Mouse (Mus musculus) liver, embryonic 14.5 days (tissue): ENCODE measurements around the gene Aebp2. TPM values are rescaled to one million over a fixed set of nuclear protein-coding genes. Genes with fewer than 3 reads are reported as not detected.
A peak's percentile ranks its signal among the peaks of the same experiment; 100 is the strongest.

Experiments used
- ATAC-seq: fragments of 200-750 bp; cut with Nextera tagmentation; 2 replicates; pipeline ENCODE4 v1.8.0; 2017; ENCODE audit warnings: moderate number of reproducible peaks, mild to moderate bottlenecking, moderate library complexity; ENCODE audit not compliant: insufficient read depth
- DNase-seq, 3 experiments: peaks; one replicate each; pipeline ENCODE4 v3.0.0-alpha.2; 2012 to 2013; ENCODE audit warnings: low read depth in 3 of 3, low spot score in 3 of 3
- H3K27ac ChIP-seq: fragments of 300-500 bp; sonication (generic); 2 replicates; pipeline ENCODE4 v1.5.1; 2014; ENCODE audit warnings: moderate library complexity, mild to moderate bottlenecking, control low read depth, inconsistent platforms
- H3K27me3 ChIP-seq: fragments of 300-500 bp; sonication (generic); 2 replicates; pipeline ENCODE4 v1.6.1; 2014; ENCODE audit warnings: mild to moderate bottlenecking, low read length, moderate library complexity; ENCODE audit not compliant: control insufficient read depth, insufficient read depth
- H3K36me3 ChIP-seq: fragments of 300-500 bp; sonication (generic); replicated peaks from 2 replicates; pipeline ENCODE4 v1.6.1; 2014; ENCODE audit warnings: low read depth; ENCODE audit not compliant: control insufficient read depth, insufficient read depth
- H3K4me1 ChIP-seq, 2 experiments: fragments of 200-500 bp in 1 of 2; fragments of 300-500 bp in 1 of 2; sonication (generic) in 1 of 2; replicated peaks; 2 replicates each; pipeline ENCODE4 v1.6.1; 2012 to 2014; ENCODE audit warnings: antibody characterized with exemption in 1 of 2, inconsistent platforms in 1 of 2, low read length in 1 of 2; ENCODE audit not compliant: control insufficient read depth in 2 of 2, insufficient read depth in 2 of 2
- H3K4me2 ChIP-seq: fragments of 300-500 bp; sonication (generic); 2 replicates; pipeline ENCODE4 v1.6.1; 2014; ENCODE audit warnings: low read depth, mild to moderate bottlenecking, control low read depth, moderate library complexity
- H3K4me3 ChIP-seq, 2 experiments: fragments of 200-500 bp in 1 of 2; fragments of 300-500 bp in 1 of 2; sonication (generic) in 1 of 2; 2 replicates each; pipeline ENCODE4 v1.5.1; 2012 to 2014; ENCODE audit warnings: low read depth in 2 of 2, low read length in 2 of 2, mild to moderate bottlenecking in 2 of 2, control low read depth in 1 of 2, inconsistent platforms in 1 of 2, moderate library complexity in 1 of 2; ENCODE audit not compliant: insufficient read depth in 1 of 2
- H3K9ac ChIP-seq: fragments of 300-500 bp; sonication (generic); replicated peaks from 2 replicates; pipeline ENCODE4 v1.6.1; 2014; ENCODE audit warnings: mild to moderate bottlenecking, control low read depth, moderate library complexity
- H3K9me3 ChIP-seq: fragments of 300-500 bp; sonication (generic); 2 replicates; pipeline ENCODE4 v1.6.1; 2016; ENCODE audit warnings: low read length, mixed read lengths; ENCODE audit not compliant: control insufficient read depth
- CTCF ChIP-seq: IDR thresholded peaks from 2 replicates; pipeline ENCODE4 v1.5.1; 2016; ENCODE audit warnings: antibody characterized with exemption, low read depth, control low read depth
- EP300 ChIP-seq: IDR thresholded peaks from 2 replicates; pipeline ENCODE4 v1.6.1; 2016; ENCODE audit warnings: antibody characterized with exemption, low read depth
- WGBS: fragments of 180-500 bp; shearing (Covaris S2); extraction: QIAGEN DNeasy Blood & Tissue Kit; methylation state at CpG from one replicate; pipeline ENCODE4 v1.1.7; 2014; ENCODE audit not compliant: insufficient replicate concordance; 5-methylcytosine and 5-hydroxymethylcytosine counted together
- polyA plus RNA-seq, 2 experiments: library from polyadenylated mRNA; depleted of rRNA in 1 of 2; stranded (reverse) in 1 of 2; unstranded in 1 of 2; fragments of >200 nt; fragmentation: Nextera tagmentation in 1 of 2; extraction: Ambion mirVana in 1 of 2; gene quantifications; 2 replicates each; pipeline versions ENCODE4 v1.2.1 to v1.2.3; 2012 to 2014

Gene Aebp2
- polyA plus RNA-seq, 2 experiments = 3.3 to 10.7 TPM

DNA sequence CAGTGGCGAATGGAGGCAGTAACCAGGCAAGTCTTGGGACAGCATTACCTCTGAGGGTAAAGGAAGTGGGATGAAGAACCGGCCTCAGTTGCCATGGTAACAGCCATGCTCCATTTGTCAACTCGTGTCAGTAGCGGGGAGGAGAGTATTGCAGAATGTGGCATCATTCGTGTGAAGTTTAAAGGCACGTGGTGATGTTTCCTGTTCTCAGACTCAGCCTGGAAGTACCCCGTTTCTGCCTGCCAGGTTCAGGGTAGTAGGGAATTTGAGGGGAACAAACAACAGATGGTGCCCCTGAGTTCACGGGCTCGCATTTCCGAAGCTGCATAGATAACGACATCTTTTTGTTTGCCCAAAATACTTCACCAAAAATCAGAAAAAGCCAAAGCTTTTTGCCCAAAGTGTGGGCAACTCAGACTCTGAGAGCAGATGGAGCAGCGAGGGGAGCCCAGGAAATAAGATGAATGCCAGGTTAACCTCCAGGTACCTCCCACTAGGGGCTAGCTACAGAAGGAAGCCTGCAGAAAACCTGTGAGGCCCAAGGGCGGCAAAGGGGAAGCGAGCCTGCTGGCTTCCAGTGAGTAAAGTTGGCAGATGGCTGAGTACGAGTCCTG is 56.3 kb downstream of the Aebp2 start:
- peak in 1 of 3 experiments; percentile 4 for DNase-seq
- Histone ChIP-seq H3K4me2 (no peak overlapping the region), H3K27me3 (no peaks in the 10 kb centered on the region), H3K27ac (no peak overlapping the region), H3K4me1 (peaks cover 0 to 6% of the 10 kb centered on the region in 2 experiments; a peak in 1 of 4 replicates), H3K9me3 (no peaks in the 10 kb centered on the region), H3K9ac (no peak overlapping the region), H3K36me3 (no peaks in the 10 kb centered on the region), H3K4me3 (no peak overlapping the region)
- 18% methylated on average over 15 of the region's 15 CpGs for WGBS
- ATAC-seq = no peak
- TF ChIP-seq CTCF (no peak), EP300 (no peak)

DNA sequence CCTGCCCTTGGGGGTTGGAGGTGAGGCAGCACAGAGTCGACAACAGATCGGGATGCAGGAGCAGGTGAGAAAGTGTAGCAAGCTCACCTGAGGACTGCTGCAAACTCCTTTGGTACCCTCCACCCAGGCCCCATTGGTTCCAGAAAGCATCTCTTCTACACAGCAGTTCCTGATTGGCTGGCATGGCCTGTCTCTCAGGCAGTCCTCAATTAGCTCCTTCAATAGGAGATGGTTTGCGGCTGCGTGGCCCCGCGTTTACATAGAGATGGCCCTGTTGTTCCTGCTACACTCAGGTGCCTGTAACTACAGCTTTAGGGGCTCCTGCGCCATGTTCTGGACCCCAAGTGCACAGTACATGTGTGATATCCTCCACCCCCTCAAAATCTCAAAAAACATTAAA is 58.2 kb downstream of the Aebp2 start:
- 48% methylated on average over 7 of the region's 7 CpGs for WGBS
- no peaks in the 10 kb centered on the region for H3K9me3 ChIP-seq
- DNase-seq = no peak
- no peak overlapping the region for H3K4me3 ChIP-seq
- no peak overlapping the region for H3K9ac ChIP-seq
- no peak for ATAC-seq
- peaks cover 0 to 3% of the 10 kb centered on the region in 2 experiments; a peak in 1 of 4 replicates for H3K4me1 ChIP-seq
- H3K27ac ChIP-seq = no peak overlapping the region
- no peak overlapping the region for H3K4me2 ChIP-seq
- H3K27me3 ChIP-seq = no peaks in the 10 kb centered on the region
- H3K36me3 ChIP-seq = no peaks in the 10 kb centered on the region
- TF ChIP-seq CTCF (no peak), EP300 (no peak)

DNA sequence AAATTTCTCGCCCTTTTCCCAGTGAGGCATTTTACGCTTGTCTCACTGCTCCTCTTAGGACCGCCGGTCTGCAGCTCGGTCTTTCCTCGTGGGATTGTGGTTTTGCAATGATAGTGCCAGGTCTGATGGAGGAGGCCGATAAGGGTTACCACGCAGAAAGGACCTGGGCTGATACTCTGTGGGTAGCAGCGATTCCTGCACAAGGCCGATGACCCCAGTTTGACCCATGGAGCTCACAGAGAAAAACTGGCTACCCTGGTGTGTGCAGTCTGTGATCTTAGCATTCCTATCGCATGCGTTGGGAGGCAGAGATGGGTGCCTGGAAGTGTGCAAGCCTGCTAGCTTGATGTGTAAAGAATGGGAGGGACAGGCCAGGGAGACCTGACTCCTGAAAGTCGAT is 60.4 kb downstream of the Aebp2 start:
- no peak overlapping the region for H3K9ac ChIP-seq
- 21% methylated on average over 13 of the region's 13 CpGs for WGBS
- no peak for ATAC-seq
- no peak for DNase-seq
- no peak overlapping the region for H3K4me3 ChIP-seq
- H3K36me3 ChIP-seq = no peaks in the 10 kb centered on the region
- no peak overlapping the region for H3K27ac ChIP-seq
- H3K4me1 ChIP-seq = peaks cover 0 to 3% of the 10 kb centered on the region in 2 experiments; a peak in 1 of 4 replicates
- H3K4me2 ChIP-seq = no peak overlapping the region
- H3K27me3 ChIP-seq = no peaks in the 10 kb centered on the region
- no peaks in the 10 kb centered on the region for H3K9me3 ChIP-seq
- no peak for TF ChIP-seq EP300
- TF ChIP-seq CTCF = no peak

DNA sequence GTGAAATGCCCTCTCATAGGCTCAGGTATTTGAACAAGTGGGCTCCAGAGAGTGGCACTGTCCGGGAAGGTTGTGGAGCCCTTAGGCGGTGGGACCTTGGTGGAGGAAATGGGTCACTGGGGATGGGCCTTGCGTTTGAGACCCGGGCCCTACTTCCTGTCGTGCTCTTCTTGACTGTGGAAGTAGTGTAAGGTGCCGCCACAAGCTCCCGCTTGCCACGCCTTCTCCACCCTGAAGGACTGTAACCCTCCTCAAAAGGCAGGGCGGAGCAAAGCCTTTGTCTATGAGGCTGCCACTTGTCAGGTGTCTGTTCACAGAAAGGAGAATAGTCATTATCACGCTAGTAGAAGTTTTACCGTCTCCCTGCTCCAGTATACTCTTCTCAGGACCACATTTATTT is 61.9 kb downstream of the Aebp2 start:
- Histone ChIP-seq H3K4me2 (no peak overlapping the region), H3K27me3 (no peaks in the 10 kb centered on the region), H3K9me3 (no peaks in the 10 kb centered on the region), H3K4me3 (no peak overlapping the region), H3K9ac (no peak overlapping the region), H3K27ac (no peak overlapping the region), H3K36me3 (no peaks in the 10 kb centered on the region), H3K4me1 (peaks cover 0 to 3% of the 10 kb centered on the region in 2 experiments; a peak in 1 of 4 replicates)
- DNase-seq = no peak
- 66% methylated on average over 11 of the region's 11 CpGs for WGBS
- TF ChIP-seq CTCF (no peak), EP300 (no peak)
- no peak for ATAC-seq

DNA sequence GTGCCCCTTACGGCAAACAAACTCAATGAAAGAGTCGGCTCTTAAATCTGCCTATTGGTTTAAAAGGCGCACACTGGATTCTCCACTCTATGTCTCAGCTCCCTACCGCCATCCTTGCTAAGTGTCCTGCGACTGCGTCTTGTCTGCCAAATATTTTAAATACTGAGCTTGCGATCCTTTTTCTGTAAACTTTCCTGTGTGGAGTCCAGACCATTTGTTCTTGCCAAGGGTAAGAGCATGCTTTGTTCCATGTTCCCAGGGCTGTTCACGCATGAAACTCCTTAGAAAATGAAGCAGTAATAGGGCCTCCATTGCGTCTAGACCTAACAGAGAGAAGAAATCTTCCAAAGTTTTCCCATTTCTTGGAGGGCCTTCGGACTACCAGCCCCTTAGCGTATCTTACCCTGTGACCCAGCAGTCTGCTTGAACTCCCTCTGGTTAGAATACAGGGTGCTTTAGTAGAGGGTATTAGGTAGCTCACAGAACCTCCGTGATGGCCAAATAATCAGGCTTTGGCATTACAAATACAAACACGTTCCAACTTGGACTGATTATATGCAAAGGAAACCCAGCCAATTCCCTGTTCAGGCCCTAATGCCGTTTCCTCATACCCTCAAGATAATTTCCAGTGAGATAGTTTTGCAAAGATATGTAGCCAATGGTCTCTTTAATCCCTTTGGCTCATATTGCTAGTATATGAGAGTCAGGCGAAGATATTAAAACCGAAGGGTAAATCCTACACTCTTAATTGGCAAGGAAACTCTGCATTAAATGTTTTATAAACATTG is 67.3 kb downstream of the Aebp2 start:
- no peak for TF ChIP-seq CTCF
- no peak for TF ChIP-seq EP300
- Histone ChIP-seq H3K27me3 (no peaks in the 10 kb centered on the region), H3K9ac (no peak overlapping the region), H3K4me1 (no peaks in the 10 kb centered on the region), H3K36me3 (no peaks in the 10 kb centered on the region), H3K4me3 (no peak overlapping the region), H3K4me2 (no peak overlapping the region), H3K9me3 (no peaks in the 10 kb centered on the region), H3K27ac (no peak overlapping the region)
- no peak for ATAC-seq
- no peak for DNase-seq
- 76% methylated on average over 16 of the region's 16 CpGs for WGBS
